Mouse (Mus musculus) intestine, embryonic 14.5 days (tissue): ENCODE measurements around the gene Rreb1. TPM values are rescaled to one million over a fixed set of nuclear protein-coding genes. Genes with fewer than 3 reads are reported as not detected.

Experiments used
- ATAC-seq: fragments of 200-750 bp; cut with Nextera tagmentation; replicated peaks from 2 replicates; pipeline ENCODE4 v1.8.0; 2017; ENCODE audit warnings: low read depth, moderate number of reproducible peaks, moderate TSS enrichment, moderate library complexity; ENCODE audit not compliant: low FRiP score, low TSS enrichment
- DNase-seq: peaks from one replicate; pipeline ENCODE4 v3.0.0-alpha.2; 2018; ENCODE audit warnings: low spot score
- H3K27ac ChIP-seq: fragments of 300-500 bp; sonication (generic); 2 replicates; pipeline ENCODE4 v1.5.1; 2014; ENCODE audit warnings: low read depth, mild to moderate bottlenecking, control low read depth
- H3K27me3 ChIP-seq: fragments of 300-500 bp; sonication (generic); replicated peaks from 2 replicates; pipeline ENCODE4 v1.6.1; 2014; ENCODE audit warnings: low read length, control low read depth; ENCODE audit not compliant: control insufficient read depth, insufficient read depth
- H3K36me3 ChIP-seq: fragments of 300-500 bp; sonication (generic); 2 replicates; pipeline ENCODE4 v1.6.1; 2014; ENCODE audit warnings: low read length, control low read depth; ENCODE audit not compliant: control insufficient read depth, insufficient read depth
- H3K4me1 ChIP-seq: fragments of 300-500 bp; sonication (generic); replicated peaks from 2 replicates; pipeline ENCODE4 v1.6.1; 2014; ENCODE audit warnings: low read length, control low read depth, mixed read lengths; ENCODE audit not compliant: control insufficient read depth, insufficient read depth
- H3K4me2 ChIP-seq: fragments of 300-500 bp; sonication (generic); 2 replicates; pipeline ENCODE4 v1.6.1; 2014; ENCODE audit warnings: low read length
- H3K4me3 ChIP-seq: fragments of 300-500 bp; sonication (generic); 2 replicates; pipeline ENCODE4 v1.5.1; 2014; ENCODE audit warnings: low read depth, low read length, control low read depth, mixed read lengths
- H3K9ac ChIP-seq: fragments of 300-500 bp; sonication (generic); 2 replicates; pipeline ENCODE4 v1.6.1; 2014; ENCODE audit warnings: mild to moderate bottlenecking, low read length
- H3K9me3 ChIP-seq: fragments of 300-500 bp; sonication (generic); 2 replicates; pipeline ENCODE4 v1.6.1; 2016; ENCODE audit warnings: low read length, control low read depth; ENCODE audit not compliant: control insufficient read depth
- WGBS: fragments of 180-500 bp; shearing (Covaris S2); extraction: QIAGEN DNeasy Blood & Tissue Kit; methylation state at CpG from one replicate; pipeline ENCODE4 v1.1.7; 2014; 5-methylcytosine and 5-hydroxymethylcytosine counted together
- polyA plus RNA-seq: library from polyadenylated mRNA; unstranded; fragments of >200 nt; fragmentation: Nextera tagmentation; extraction: Ambion mirVana; gene quantifications from 2 replicates; pipeline ENCODE4 v1.2.1, GENCODE M21; 2014

Gene Rreb1
- polyA plus RNA-seq, 1 experiment from 2014 or later = 20.3 TPM

GRCm38 (mm10) chr13:37909225-37909624, 131.0 kb downstream of the Rreb1 start:
- Histone ChIP-seq H3K27ac (no peak overlapping the region), H3K4me2 (no peak overlapping the region), H3K36me3 (peaks cover 61% of the 10 kb centered on the region), H3K9ac (no peak overlapping the region), H3K4me1 (peaks cover 2% of the 10 kb centered on the region; the same call in 1 of the 2 replicates), H3K4me3 (no peak overlapping the region), H3K9me3 (no peaks in the 10 kb centered on the region), H3K27me3 (no peaks in the 10 kb centered on the region)
- DNase-seq = no peak
- ATAC-seq = no peak
- WGBS = 73% methylated on average over 2 of the region's 2 CpGs

GRCm38 (mm10) chr13:37912011-37912410, 133.8 kb downstream of the Rreb1 start:
- no peak for ATAC-seq
- 64% methylated on average over 6 of the region's 6 CpGs for WGBS
- H3K27me3 ChIP-seq = no peaks in the 10 kb centered on the region
- H3K4me2 ChIP-seq = no peak overlapping the region
- DNase-seq = no peak
- peaks cover 59% of the 10 kb centered on the region for H3K36me3 ChIP-seq
- no peak overlapping the region for H3K4me3 ChIP-seq
- H3K9me3 ChIP-seq = no peaks in the 10 kb centered on the region
- H3K27ac ChIP-seq = no peak overlapping the region
- no peak overlapping the region for H3K9ac ChIP-seq
- H3K4me1 ChIP-seq = peaks cover 2% of the 10 kb centered on the region; the same call in 1 of the 2 replicates

- 0 out of 2 replicates have a peak, but pooled peaks have one; percentile 54 for ATAC-seq
- Histone ChIP-seq H3K27me3 (no peaks in the 10 kb centered on the region), H3K9me3 (no peaks in the 10 kb centered on the region), H3K36me3 (peaks cover 67% of the 10 kb centered on the region), H3K4me1 (no peaks in the 10 kb centered on the region; the same call in 1 of the 2 replicates), H3K27ac (no peak overlapping the region), H3K4me2 (no peak overlapping the region), H3K4me3 (no peak overlapping the region), H3K9ac (no peak overlapping the region)
- no peak for DNase-seq
- 53% methylated on average over 12 of the region's 12 CpGs for WGBS
Observed at GRCm38 (mm10) chr13:37912591-37913467, 134.6 kb downstream of the Rreb1 start.

- H3K27me3 ChIP-seq = no peaks in the 10 kb centered on the region
- no peak for DNase-seq
- no peak overlapping the region for H3K27ac ChIP-seq
- H3K4me1 ChIP-seq = no peaks in the 10 kb centered on the region; the same call in 1 of the 2 replicates
- WGBS = 87% methylated on average over 3 of the region's 3 CpGs
- H3K36me3 ChIP-seq = peaks cover 71% of the 10 kb centered on the region
- no peak overlapping the region for H3K9ac ChIP-seq
- ATAC-seq = no peak
- H3K4me2 ChIP-seq = no peak overlapping the region
- no peaks in the 10 kb centered on the region for H3K9me3 ChIP-seq
- H3K4me3 ChIP-seq = no peak overlapping the region
Observed at GRCm38 (mm10) chr13:37913963-37914362, 135.8 kb downstream of the Rreb1 start.

- 89% methylated on average over 15 of the region's 15 CpGs for WGBS
- no peak overlapping the region for H3K27ac ChIP-seq
Observed at GRCm38 (mm10) chr13:37918336-37919261, 140.4 kb downstream of the Rreb1 start.

GRCm38 (mm10) chr13:37919711-37920277, 141.6 kb downstream of the Rreb1 start:
- peaks cover 83% of the 10 kb centered on the region for H3K36me3 ChIP-seq
- no peak overlapping the region for H3K9ac ChIP-seq
- H3K4me2 ChIP-seq = no peak overlapping the region
- no peaks in the 10 kb centered on the region for H3K4me1 ChIP-seq
- DNase-seq (no peak), ATAC-seq (no peak)
- H3K4me3 ChIP-seq = no peak overlapping the region
- H3K27ac ChIP-seq = no peak overlapping the region
- H3K9me3 ChIP-seq = no peaks in the 10 kb centered on the region
- WGBS = 90% methylated on average over 3 of the region's 3 CpGs
- H3K27me3 ChIP-seq = no peaks in the 10 kb centered on the region

More at GRCm38 (mm10) chr13:37918336-37919261, 140.4 kb downstream of the Rreb1 start:
- H3K36me3 ChIP-seq = peaks cover 79% of the 10 kb centered on the region
- no peak for DNase-seq
- H3K4me3 ChIP-seq = no peak overlapping the region
- H3K4me2 ChIP-seq = no peak overlapping the region
- no peak for ATAC-seq
- no peaks in the 10 kb centered on the region for H3K4me1 ChIP-seq
- H3K9me3 ChIP-seq = no peaks in the 10 kb centered on the region
- no peaks in the 10 kb centered on the region for H3K27me3 ChIP-seq
- no peak overlapping the region for H3K9ac ChIP-seq

- Histone ChIP-seq H3K36me3 (peaks cover 87% of the 10 kb centered on the region), H3K9me3 (no peaks in the 10 kb centered on the region), H3K27ac (no peak overlapping the region), H3K4me1 (no peaks in the 10 kb centered on the region), H3K4me3 (no peak overlapping the region), H3K27me3 (no peaks in the 10 kb centered on the region), H3K4me2 (no peak overlapping the region), H3K9ac (no peak overlapping the region)
- no peak for ATAC-seq
- 74% methylated on average over 2 of the region's 2 CpGs for WGBS
- no peak for DNase-seq
Observed at GRCm38 (mm10) chr13:37920727-37921126, 142.5 kb downstream of the Rreb1 start.

- 85% methylated on average over 4 of the region's 4 CpGs for WGBS
- ATAC-seq (no peak), DNase-seq (no peak)
- no peaks in the 10 kb centered on the region for H3K9me3 ChIP-seq
- no peak overlapping the region for H3K4me2 ChIP-seq
- no peak overlapping the region for H3K27ac ChIP-seq
- H3K4me3 ChIP-seq = no peak overlapping the region
- H3K27me3 ChIP-seq = no peaks in the 10 kb centered on the region
- peaks cover 83% of the 10 kb centered on the region for H3K36me3 ChIP-seq
- H3K4me1 ChIP-seq = no peaks in the 10 kb centered on the region
- H3K9ac ChIP-seq = no peak overlapping the region
Observed at GRCm38 (mm10) chr13:37923091-37923490, 144.9 kb downstream of the Rreb1 start.
